Mouse (Mus musculus) stomach, embryonic 16.5 days (tissue): ENCODE results near the gene Zfp985. TPM values are rescaled to one million over a fixed set of nuclear protein-coding genes. Genes with fewer than 3 reads are reported as not detected.
"Not testable (repeated sequence)": the region's sequence is repeated elsewhere in the genome, so short reads cannot be mapped to it uniquely, and the experiment has no call there.

Experiments
- ATAC-seq: fragments of 200-750 bp; cut with Nextera tagmentation; 2 replicates; pipeline ENCODE4 v1.8.0; 2017; ENCODE audit warnings: moderate number of reproducible peaks, moderate TSS enrichment; ENCODE audit not compliant: insufficient read depth, low FRiP score
- H3K27ac ChIP-seq: fragments of 300-500 bp; sonication (generic); 2 replicates; pipeline ENCODE4 v1.5.1; 2014; ENCODE audit warnings: low read length
- H3K27me3 ChIP-seq: fragments of 300-500 bp; sonication (generic); 2 replicates; pipeline ENCODE4 v1.6.1; 2014; ENCODE audit warnings: low read length, control low read depth, mixed read lengths; ENCODE audit not compliant: control insufficient read depth, insufficient read depth
- H3K36me3 ChIP-seq: fragments of 300-500 bp; sonication (generic); 2 replicates; pipeline ENCODE4 v1.6.1; 2014; ENCODE audit warnings: low read length; ENCODE audit not compliant: control insufficient read depth, insufficient read depth
- H3K4me1 ChIP-seq: fragments of 300-500 bp; sonication (generic); 2 replicates; pipeline ENCODE4 v1.6.1; 2014; ENCODE audit warnings: low read length, control low read depth, mixed read lengths; ENCODE audit not compliant: control insufficient read depth, insufficient read depth
- H3K4me2 ChIP-seq: fragments of 300-500 bp; sonication (generic); 2 replicates; pipeline ENCODE4 v1.6.1; 2014; ENCODE audit warnings: low read depth, low read length, mixed read lengths
- H3K4me3 ChIP-seq: fragments of 300-500 bp; sonication (generic); replicated peaks from 2 replicates; pipeline ENCODE4 v1.5.1; 2014; ENCODE audit warnings: mild to moderate bottlenecking, low read length
- H3K9ac ChIP-seq: fragments of 300-500 bp; sonication (generic); 2 replicates; pipeline ENCODE4 v1.6.1; 2014; ENCODE audit warnings: low read length
- H3K9me3 ChIP-seq: fragments of 300-500 bp; sonication (generic); replicated peaks from 2 replicates; pipeline ENCODE4 v1.6.1; 2016; ENCODE audit warnings: low read length, control low read depth; ENCODE audit not compliant: control insufficient read depth
- WGBS: fragments of 180-500 bp; shearing (Covaris S2); extraction: QIAGEN DNeasy Blood & Tissue Kit; methylation state at CpG from one replicate; pipeline ENCODE4 v1.1.7; 2014; 5-methylcytosine and 5-hydroxymethylcytosine counted together
- polyA plus RNA-seq: library from polyadenylated mRNA; unstranded; fragments of >200 nt; fragmentation: Nextera tagmentation; extraction: Ambion mirVana; gene quantifications from 2 replicates; pipeline ENCODE4 v1.2.1, GENCODE M21; 2015

Zfp985 gene
- polyA plus RNA-seq, 1 experiment from 2014 or later: 0.32 TPM

- H3K9ac ChIP-seq, H3K27me3 ChIP-seq, H3K4me2 ChIP-seq, H3K4me1 ChIP-seq, H3K9me3 ChIP-seq, ATAC-seq, H3K4me3 ChIP-seq, H3K36me3 ChIP-seq, H3K27ac ChIP-seq: not testable (repeated sequence)
- WGBS: 68% methylated on average over 2 of the region's 2 CpGs
Observed at GRCm38 (mm10) chr4:147554361-147554760, 1.3 kb downstream of the Zfp985 start.

- WGBS: 50% methylated on average over 1 of the region's 1 CpGs
- H3K36me3 ChIP-seq, H3K4me1 ChIP-seq, H3K27ac ChIP-seq, H3K4me2 ChIP-seq, H3K27me3 ChIP-seq, ATAC-seq, H3K9ac ChIP-seq, H3K9me3 ChIP-seq, H3K4me3 ChIP-seq: not testable (repeated sequence)
Observed at GRCm38 (mm10) chr4:147556921-147557320, 3.8 kb downstream of the Zfp985 start.

GRCm38 (mm10) chr4:147558011-147558410 lies 4.9 kb downstream of the Zfp985 start:
- not testable (repeated sequence) for H3K36me3 ChIP-seq, H3K4me1 ChIP-seq, ATAC-seq

GRCm38 (mm10) chr4:147559096-147559495 lies 6.0 kb downstream of the Zfp985 start:
- H3K27me3 ChIP-seq, H3K4me2 ChIP-seq, H3K9me3 ChIP-seq: not testable (repeated sequence)

More at GRCm38 (mm10) chr4:147558011-147558410, 4.9 kb downstream of the Zfp985 start:
- not testable (repeated sequence) for H3K4me3 ChIP-seq, H3K4me2 ChIP-seq, H3K27me3 ChIP-seq, H3K9ac ChIP-seq, H3K27ac ChIP-seq, H3K9me3 ChIP-seq

GRCm38 (mm10) chr4:147565426-147566220 lies 12.5 kb downstream of the Zfp985 start:
- Histone ChIP-seq H3K4me1 (no peaks in the 10 kb centered on the region), H3K9ac (no peak overlapping the region), H3K36me3 (no peaks in the 10 kb centered on the region), H3K27ac (no peak overlapping the region), H3K27me3 (no peaks in the 10 kb centered on the region), H3K4me3 (no peak overlapping the region), H3K9me3 (0 out of 2 replicates have a peak, but pooled peaks cover 4% of the 10 kb centered on the region), H3K4me2 (no peak overlapping the region)
- ATAC-seq: no peak
- 70% methylated on average over 6 of the region's 6 CpGs for WGBS

More at GRCm38 (mm10) chr4:147559096-147559495, 6.0 kb downstream of the Zfp985 start:
- WGBS: 42% methylated on average over 1 of the region's 1 CpGs
- not testable (repeated sequence) for H3K9ac ChIP-seq, H3K27ac ChIP-seq, H3K36me3 ChIP-seq, ATAC-seq, H3K4me1 ChIP-seq, H3K4me3 ChIP-seq

- H3K4me2 ChIP-seq, ATAC-seq, H3K36me3 ChIP-seq, H3K4me1 ChIP-seq, H3K9me3 ChIP-seq, H3K9ac ChIP-seq, H3K27ac ChIP-seq, H3K27me3 ChIP-seq, H3K4me3 ChIP-seq: not testable (repeated sequence)
- WGBS: 80% methylated on average over 8 of the region's 8 CpGs
Observed at GRCm38 (mm10) chr4:147571156-147571555, 18.1 kb downstream of the Zfp985 start.

- not testable (repeated sequence) for H3K27me3 ChIP-seq
Observed at GRCm38 (mm10) chr4:147579371-147579770, 26.3 kb downstream of the Zfp985 start.

GRCm38 (mm10) chr4:147586511-147587473 lies 33.7 kb downstream of the Zfp985 start:
- Histone ChIP-seq H3K27me3 (no peaks in the 10 kb centered on the region), H3K9me3 (peaks cover 11% of the 10 kb centered on the region; the same call in 1 of the 2 replicates), H3K36me3 (no peaks in the 10 kb centered on the region), H3K27ac (no peak overlapping the region), H3K9ac (no peak overlapping the region), H3K4me2 (no peak overlapping the region), H3K4me3 (no peak overlapping the region), H3K4me1 (no peaks in the 10 kb centered on the region)
- WGBS: 63% methylated on average over 1 of the region's 1 CpGs
- peak; percentile 47; the same call in 1 of the 2 replicates for ATAC-seq

More at GRCm38 (mm10) chr4:147579371-147579770, 26.3 kb downstream of the Zfp985 start:
- H3K9ac ChIP-seq, ATAC-seq, H3K9me3 ChIP-seq, H3K4me3 ChIP-seq, H3K4me2 ChIP-seq, H3K36me3 ChIP-seq, H3K27ac ChIP-seq, H3K4me1 ChIP-seq: not testable (repeated sequence)
- WGBS: 89% methylated on average over 4 of the region's 4 CpGs

- H3K27ac ChIP-seq, H3K4me3 ChIP-seq, H3K9ac ChIP-seq, H3K4me1 ChIP-seq, H3K4me2 ChIP-seq, H3K36me3 ChIP-seq, H3K9me3 ChIP-seq, H3K27me3 ChIP-seq, ATAC-seq: not testable (repeated sequence)
- WGBS: 76% methylated on average over 3 of the region's 3 CpGs
Observed at GRCm38 (mm10) chr4:147594630-147595029, 41.6 kb downstream of the Zfp985 start.
